Mouse (Mus musculus) urinary bladder, postnatal 14 days (tissue): Measurements from ENCODE around the gene C1qc.

ENCODE experiments used
- DNase-seq: peaks from one replicate; pipeline ENCODE4 v3.0.0; 2021; ENCODE audit warnings: low spot score

The C1qc gene

DNA sequence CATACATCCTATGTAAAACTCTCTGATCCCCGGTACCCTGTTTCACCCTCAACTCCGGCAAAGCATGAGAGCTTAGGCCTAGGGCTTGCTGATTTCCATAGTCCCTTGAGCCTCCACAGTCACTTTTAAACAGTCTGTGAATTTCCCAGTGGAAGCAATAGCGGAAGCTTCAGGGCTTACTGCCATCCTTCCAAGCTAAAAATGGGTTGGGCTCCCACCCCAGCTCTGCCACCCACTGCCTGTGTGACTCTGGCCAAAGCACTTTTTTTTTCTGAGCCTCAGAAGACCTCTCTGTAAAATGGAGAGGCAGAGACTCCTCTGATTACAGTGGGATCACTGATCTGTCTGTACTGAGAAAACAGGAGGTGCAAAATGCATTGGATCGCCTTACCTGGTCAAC lies 44.3 kb downstream of the C1qc start:
- no peak for DNase-seq

DNA sequence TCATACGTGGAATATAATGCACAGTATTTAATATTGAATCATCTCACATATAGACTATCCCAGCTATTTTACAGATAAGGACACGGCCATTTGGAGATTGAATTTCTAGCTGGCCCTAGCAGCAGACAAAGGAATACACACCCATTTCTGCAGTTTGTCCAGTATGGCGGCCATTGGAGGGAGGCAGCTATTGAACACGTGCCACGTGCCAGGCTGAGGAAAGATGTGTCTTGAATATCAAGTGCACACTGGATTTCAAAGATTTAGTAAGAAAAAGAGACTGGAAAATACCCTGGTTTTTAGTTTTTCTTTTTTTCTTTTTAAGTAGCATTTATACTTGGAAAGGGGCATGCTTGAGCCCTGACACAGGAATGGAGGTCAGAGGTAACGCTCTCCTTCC lies 45.7 kb downstream of the C1qc start:
- DNase-seq, result no peak

DNA sequence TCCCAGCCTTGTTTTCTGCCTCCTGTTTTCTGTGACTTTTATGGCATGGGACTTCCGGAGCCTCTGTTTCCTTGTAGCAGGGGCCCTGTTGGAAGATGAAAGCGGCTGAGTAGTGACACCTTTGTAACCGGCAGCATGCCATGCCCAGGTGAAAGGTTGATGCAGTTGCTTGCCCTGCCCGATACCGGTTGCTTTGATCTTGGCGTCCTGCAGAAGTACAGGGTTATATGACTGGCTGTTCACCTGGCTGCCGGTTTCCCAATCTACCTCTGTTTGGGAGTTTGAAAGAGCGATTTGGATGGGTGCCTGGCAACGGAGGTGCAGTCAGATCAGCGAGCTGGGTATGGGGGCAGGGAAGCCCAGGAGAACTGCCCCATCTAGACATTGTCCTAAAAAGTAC lies 50.1 kb downstream of the C1qc start:
- DNase-seq, result no peak

DNA sequence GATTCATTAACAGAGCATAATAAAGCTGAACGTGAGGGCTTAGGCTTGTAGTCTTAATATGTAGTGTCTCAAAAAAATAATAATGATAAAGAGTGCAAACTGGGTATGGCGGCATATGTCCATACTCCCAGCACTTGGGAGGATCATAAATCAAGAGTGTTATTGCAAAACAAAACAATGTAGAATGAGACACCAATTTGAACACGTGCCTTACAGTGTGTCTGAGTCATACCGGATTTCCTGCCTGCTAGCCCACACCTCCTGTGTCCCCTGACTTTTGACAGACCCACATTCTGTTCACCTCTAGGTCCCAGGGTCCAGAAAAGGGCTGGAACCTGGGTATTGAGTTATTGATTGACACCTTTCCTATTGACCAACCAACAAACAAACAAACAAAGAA lies 50.8 kb downstream of the C1qc start:
- no peak for DNase-seq

DNA sequence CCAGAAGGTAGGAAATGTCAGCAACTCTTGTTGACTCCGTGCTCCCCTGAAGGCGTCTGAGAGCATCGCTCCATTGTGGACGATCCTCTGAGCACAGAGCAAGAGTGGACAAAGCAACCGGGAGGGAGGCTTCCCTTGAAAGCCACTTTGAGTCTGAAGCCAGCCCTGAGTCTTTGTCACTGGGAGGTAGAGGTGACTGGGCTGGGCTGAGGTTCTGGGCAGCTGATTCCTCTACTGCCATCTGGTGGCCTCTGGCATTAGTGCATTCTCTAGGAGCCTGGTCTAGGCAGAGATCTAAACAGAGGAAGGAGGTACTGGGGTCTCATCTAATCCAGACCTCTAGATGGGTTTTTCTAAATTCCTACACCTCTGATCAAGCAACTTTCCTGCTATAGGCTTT lies 51.8 kb downstream of the C1qc start:
- peak; percentile 82 for DNase-seq
